Mouse (Mus musculus) adrenal gland (tissue): Measurements from ENCODE around the gene Jagn1.

Experiments used
- intact Hi-C: fragments of 180-260 bp; cut with DNase I; formaldehyde crosslinking; loops from one replicate; pipeline ENCODE4 v1.15.1; 2025

Jagn1 gene

GRCm38 (mm10) chr6:113433661-113434060 is 8.7 kb upstream of the Jagn1 start:
- intact Hi-C loops: no loop called here

DNA sequence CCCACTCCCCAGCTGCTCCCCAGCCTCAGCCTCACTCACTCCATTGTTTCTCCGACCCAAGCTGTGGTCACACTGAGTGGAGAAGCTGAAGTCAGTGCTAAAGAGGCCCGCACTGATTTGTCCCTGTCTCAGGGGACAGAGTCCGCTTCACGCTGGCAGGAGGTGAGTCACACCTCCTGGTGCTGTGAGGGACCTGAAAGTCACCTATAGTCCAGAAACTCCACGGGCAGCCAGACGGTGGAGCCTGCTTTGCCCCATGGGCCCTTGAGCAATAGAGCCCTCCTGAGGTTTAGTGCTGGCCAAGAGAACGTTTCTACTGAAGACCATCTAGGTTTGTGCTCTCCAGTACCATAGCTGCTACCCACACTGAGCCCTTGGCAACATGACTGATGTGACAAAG is 7.7 kb upstream of the Jagn1 start:
- intact Hi-C loops: no loop called here

- intact Hi-C loops: no loop called here
These were observed 6.6 kb upstream of the Jagn1 start, which contains the start of gene Cidec for GRCm38 (mm10) chr6:113435664-113436205. TSS of gene Cidec (minus strand) at chr6:113435760.

DNA sequence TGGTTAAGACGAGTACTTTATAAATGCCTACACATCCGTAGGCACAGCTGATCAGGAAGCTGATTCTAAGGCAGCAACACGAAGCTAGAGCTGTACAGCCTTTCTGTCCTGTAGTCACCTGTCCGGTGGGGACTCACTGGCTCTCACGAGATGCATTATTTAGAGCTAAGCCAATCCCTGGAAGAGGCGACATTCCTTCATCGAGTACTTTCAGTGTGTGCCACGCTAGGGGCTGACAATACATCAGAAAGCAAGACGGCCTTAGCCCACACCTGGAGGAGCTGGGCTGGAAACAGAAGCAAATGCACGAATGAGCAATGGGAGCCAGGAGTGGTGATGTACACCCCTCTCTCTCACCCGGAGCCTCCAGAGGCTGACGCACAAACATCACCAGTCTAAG is 5.2 kb upstream of the Jagn1 start:
- intact Hi-C loops: no loop called here

DNA sequence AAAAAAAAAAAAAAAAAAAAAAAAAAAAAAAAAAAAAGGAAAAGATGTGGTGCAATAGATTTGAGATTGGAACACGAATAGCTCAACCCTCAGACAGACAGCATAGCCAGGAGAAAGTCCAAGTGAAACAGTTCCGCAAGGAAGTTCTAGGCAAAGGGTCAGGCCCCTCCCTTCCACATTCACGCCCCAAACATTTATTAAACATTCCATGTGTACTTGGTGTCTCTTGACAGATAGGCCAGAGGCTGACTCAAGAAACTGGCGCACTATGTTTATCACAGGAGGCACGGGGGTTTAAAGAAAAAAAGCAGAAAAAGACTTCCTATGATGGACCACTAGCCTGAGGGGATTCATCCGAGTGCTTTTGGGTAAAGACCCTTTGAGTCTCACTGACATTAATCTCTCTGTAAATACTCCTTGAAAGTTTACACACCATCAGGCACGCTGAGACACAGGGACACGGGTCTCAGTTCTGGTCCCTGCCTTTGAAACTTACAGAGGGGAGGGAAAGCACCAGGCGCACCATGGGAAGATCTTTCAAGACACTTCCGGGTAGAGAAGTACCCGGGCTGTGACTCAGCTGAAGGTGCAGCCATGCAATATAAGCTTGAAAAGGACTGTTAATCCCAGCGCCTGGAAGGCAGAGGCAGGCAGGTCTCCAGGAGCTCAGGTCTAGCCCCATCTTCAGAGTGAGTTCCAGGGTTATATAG is 3.5 kb upstream of the Jagn1 start:
- intact Hi-C loops: no loop called here

- intact Hi-C loops: no loop called here
These were observed 1.7 kb upstream of the Jagn1 start for GRCm38 (mm10) chr6:113440686-113441085.

DNA sequence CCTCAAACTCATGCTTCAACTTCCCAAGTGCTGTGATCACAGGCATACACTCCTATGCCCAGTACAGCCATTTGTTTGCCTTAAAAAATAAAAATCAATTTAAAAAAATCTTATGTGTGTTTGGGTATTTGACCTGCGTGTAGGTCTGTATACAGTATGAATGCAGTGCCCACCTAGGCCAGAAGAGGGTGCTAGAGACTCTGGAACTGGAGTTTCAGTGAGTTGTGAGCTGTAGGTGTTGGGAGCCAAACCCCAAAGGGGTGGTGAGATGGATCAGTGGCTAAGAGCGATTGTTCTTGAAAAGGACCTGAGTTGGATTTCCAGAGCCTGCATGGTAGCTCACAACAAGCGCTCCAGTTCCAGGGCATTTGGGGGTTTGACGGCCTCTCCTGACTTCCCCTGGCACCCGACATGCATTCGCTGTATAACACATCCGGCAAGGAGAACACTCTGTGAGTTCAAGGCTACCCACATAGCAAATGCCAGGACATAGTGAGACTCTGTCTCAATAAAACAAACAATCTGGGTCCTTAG is 1.2 kb upstream of the Jagn1 start:
- intact Hi-C loops: no loop called here

DNA sequence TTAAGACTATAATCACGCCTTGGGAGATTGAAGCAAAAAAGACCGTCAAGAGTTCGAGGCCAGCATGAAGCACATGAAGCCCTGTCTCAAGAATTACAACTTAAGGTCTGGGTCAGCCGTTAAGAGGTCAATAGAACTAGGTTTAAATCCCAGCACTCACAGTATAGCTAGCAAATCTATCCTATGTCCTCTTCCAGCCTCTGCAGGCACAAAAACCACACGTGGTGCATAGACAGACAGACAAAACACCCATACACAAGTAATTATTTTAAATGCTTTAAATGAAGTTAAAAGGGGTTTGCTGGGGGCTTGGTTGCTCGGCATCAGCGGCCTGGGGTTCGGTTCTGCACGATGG is 305 bp upstream of the Jagn1 start:
- intact Hi-C loops: no loop called here

DNA sequence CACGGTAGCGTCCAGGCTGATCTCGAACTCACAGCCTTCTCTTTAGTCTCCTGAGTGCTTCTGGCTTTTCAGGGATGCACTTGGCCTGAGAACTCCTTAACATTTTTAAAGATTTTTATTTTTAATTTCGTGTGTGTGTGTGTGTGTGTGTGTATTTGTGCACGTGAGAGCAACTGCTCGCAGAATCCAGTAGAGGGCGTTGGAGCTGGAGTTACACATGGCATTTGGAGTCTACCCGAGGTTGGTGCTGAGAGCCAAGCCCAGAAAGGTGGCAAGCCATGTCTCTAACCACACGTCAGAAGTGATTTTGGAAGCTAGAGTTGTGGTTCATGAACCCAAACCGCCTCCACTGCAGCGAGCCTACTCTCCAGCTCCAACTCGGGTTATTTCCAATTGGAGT is 722 bp downstream of the Jagn1 start:
- intact Hi-C loops: no loop called here

GRCm38 (mm10) chr6:113444207-113444965 is 2.0 kb downstream of the Jagn1 start:
- intact Hi-C loops: no loop called here

DNA sequence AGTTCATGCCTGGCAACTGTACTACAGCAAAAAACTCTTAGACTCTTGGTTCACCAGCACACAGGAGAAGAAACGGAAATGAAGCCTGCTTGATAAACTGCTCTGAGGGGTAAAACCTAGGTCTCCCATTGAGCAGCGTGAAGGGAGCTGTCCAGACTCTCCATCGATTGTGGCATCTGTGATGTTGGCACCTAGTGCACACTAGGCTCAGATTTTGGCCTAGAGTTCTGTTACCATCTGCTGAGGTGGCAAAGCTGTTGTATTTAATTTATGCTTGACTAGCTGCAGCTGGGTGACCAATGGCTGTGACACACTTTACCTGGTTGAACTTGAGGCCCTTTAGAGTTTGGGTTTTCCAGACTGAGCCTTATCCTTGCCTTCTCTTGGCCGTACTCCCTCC is 5.3 kb downstream of the Jagn1 start:
- intact Hi-C loops: no loop called here

DNA sequence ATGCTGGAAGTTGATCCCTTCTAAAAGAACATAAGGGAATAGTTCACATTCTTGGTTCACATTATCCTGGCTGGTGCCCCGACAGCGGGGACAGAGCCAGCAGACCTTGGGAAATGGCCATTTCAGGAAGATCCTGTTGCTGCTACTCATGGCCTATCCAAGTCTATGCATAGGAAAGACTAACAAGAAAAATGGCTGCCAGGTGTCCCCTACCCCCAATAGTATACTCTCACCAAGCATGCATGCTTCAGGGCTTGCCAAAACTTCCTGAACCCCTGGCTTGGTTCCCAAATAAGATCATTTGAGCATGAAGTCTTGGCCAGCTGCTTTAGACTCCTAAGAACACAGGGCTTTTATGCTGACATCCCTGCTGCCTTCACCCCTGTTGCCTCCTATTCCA is 9.5 kb downstream of the Jagn1 start:
- intact Hi-C loops: no loop called here

DNA sequence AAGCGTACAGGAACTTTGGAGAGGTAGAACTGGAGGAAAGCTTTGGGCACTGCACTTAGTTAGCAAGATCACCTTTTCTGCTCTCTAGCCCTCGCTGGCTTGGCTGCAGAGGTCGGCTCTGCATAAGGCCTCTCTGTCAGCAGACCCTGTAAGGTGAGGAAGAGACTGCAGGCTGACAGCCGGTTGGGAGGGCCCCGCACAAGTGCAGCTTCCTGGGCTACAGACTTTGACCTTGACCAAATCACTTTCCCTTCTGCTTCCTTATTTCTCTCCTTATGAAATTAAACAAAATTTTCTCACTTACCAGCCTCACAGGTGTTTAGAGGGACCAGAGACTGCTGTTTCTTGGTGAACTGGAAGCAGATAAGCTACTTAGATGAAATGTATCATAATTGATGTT is 12.6 kb downstream of the Jagn1 start:
- intact Hi-C loops: no loop called here

DNA sequence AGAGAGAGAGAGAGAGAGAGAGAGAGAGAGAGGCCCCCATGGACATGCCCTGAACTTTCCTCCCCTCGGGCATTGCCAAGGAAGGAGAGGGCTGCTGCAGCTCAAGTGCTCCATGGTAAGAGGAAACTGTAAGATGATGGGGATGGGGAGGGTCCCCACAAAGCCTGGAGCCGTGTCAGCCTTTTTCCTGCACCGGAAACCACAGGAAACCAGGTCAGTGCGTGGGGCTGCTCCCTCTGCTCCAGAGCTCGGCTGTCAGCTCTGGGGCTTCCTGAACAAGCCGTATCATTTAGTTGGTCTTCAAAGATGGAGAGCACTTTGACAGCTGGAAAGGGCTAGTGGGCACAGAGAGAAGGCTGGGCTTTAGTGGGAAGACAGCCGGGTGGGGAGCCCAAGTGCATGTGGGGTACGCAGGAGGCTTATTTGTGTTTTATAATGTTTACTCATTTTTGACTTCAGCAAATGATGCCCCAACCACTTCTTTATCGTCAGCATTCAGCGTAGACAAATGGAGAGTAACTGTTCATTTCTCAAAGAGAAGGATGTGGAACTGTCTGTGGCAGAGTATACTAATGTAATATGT is 15.7 kb downstream of the Jagn1 start, which contains the start of gene Il17re:
Gene Il17re (plus strand): TSS at position 533 of the 583 bp plus-strand sequence.
- intact Hi-C loops: no loop called here

GRCm38 (mm10) chr6:113458635-113459034 is 16.3 kb downstream of the Jagn1 start:
- intact Hi-C loops: no loop called here

GRCm38 (mm10) chr6:113464040-113464439 is 21.7 kb downstream of the Jagn1 start:
- intact Hi-C loops: no loop called here

DNA sequence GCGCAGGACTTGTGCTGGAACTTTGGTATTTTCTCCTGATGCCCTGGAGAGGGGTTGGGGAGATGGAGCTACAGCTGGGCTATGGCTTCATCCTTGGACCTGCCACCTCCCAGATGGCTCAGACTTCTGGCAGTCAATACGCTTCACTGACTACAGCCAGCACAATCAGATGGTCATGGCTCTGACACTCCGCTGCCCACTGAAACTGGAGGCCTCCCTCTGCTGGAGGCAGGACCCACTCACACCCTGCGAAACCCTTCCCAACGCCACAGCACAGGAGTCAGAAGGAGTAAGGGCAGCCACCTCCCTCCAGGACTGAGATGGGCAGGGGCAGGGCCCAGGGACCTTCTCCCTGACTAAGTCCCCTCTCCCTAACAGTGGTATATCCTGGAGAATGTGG is 23.2 kb downstream of the Jagn1 start:
- intact Hi-C loops: no loop called here

- intact Hi-C loops: no loop called here
These were observed 26.1 kb downstream of the Jagn1 start for GRCm38 (mm10) chr6:113468512-113468911.

DNA sequence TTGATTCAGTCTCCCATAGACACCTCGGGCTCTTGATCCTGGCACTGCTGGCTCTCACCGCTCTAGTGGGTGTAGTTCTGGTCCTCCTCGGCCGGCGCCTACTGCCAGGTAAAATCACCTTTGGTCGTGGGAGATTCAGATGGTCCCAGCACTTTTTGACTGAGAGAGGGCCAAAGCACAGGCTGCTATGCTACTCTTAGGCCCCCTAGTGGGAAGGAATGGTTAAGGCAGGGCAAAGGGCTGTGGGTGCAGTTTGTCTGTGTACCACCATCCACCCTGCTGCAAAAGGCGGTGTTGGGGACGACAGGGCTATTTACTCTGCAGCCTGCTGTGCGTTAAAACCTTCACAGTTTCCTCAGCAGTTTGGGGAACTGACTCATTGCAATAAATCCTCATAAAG is 26.7 kb downstream of the Jagn1 start:
- intact Hi-C loops: no loop called here

- intact Hi-C loops: no loop called here
These were observed 27.1 kb downstream of the Jagn1 start for GRCm38 (mm10) chr6:113469432-113469831.

GRCm38 (mm10) chr6:113471297-113471936 is 29.0 kb downstream of the Jagn1 start, which contains the start of gene Il17rc:
TSS of gene Il17rc (plus strand) at chr6:113471427.
- intact Hi-C loops: no loop called here
